Comparison of ENCODE assay signal across 22 mouse cellular contexts in the genomic region with DNA sequence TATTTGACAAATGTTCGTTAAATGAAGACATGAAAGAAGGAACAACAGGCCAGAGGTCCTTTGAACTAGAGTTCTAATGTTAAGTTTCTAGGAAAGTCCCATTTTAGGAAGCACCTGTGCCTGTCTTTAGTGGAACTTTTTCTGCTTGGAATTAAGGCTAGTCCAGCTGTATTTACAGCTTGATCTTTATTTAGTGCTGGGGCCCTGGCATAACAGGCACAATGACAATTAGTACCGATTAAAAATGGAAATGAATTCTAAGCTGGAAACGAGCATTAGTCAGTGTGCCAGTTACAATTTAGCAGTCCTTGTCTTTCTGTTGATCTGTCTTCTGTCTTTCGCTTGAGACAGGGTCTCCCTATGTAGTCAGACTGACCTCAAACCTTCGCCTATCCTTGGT.
"Had no signal": no experiment of that assay in that cellular context is flagged by ENCODE, and none has a peak within 500 bp of the region (broad histone marks: within the 10 kb centered on the region; RNA-seq: fewer than 3 reads in every experiment).

No protein-coding gene starts in this region.

- H3K4me2 ChIP-seq: heart, embryonic 12.5 days; hindbrain, embryonic 12.5 days; hindbrain, embryonic 14.5 days; intestine, embryonic 15.5 days; limb, embryonic 12.5 days; liver, embryonic 11.5 days; liver, embryonic 13.5 days; liver, embryonic 15.5 days had no signal

- DNase-seq: gastrocnemius, adult 2 months; gastrocnemius, postnatal 10 days; gastrocnemius, postnatal 25 days; heart, postnatal 10 days; heart, postnatal 4 days; kidney, adult 8-10 months; liver; liver, embryonic 13.5 days had no signal

- H3K27me3 ChIP-seq: heart, embryonic 12.5 days; hindbrain, embryonic 12.5 days; intestine, embryonic 15.5 days; limb, embryonic 12.5 days; liver, embryonic 13.5 days; liver, embryonic 15.5 days had no signal

- H3K9ac ChIP-seq: heart, embryonic 12.5 days; hindbrain, embryonic 12.5 days; hindbrain, embryonic 14.5 days; intestine, embryonic 15.5 days; limb, embryonic 12.5 days; liver, embryonic 13.5 days; liver, embryonic 15.5 days had no signal

- H3K36me3 ChIP-seq: heart, embryonic 10.5 days; heart, embryonic 12.5 days; hindbrain, embryonic 10.5 days; hindbrain, embryonic 12.5 days; intestine, embryonic 15.5 days; limb, embryonic 10.5 days; limb, embryonic 12.5 days; liver, embryonic 15.5 days had no signal

- ATAC-seq: hindbrain, embryonic 16.5 days; inflammation-experienced regulatory T-cells, adult 6 months; intestine, embryonic 15.5 days; intestine, postnatal 0 days had no signal

- H3K4me3 ChIP-seq: heart, embryonic 10.5 days; heart, embryonic 12.5 days; hindbrain, embryonic 10.5 days; hindbrain, embryonic 12.5 days; intestine, embryonic 15.5 days; limb, embryonic 10.5 days; limb, embryonic 12.5 days; liver, embryonic 13.5 days; liver, embryonic 15.5 days had no signal

- H3K27ac ChIP-seq: heart, adult 2 months; heart, embryonic 10.5 days; hindbrain, embryonic 10.5 days; hindbrain, embryonic 12.5 days; hindbrain, embryonic 14.5 days; intestine, embryonic 15.5 days; limb, embryonic 10.5 days; limb, embryonic 12.5 days; liver, embryonic 13.5 days; liver, embryonic 15.5 days had no signal

- H3K4me1 ChIP-seq: hindbrain, embryonic 10.5 days; hindbrain, embryonic 12.5 days; intestine, embryonic 15.5 days; limb, embryonic 10.5 days; limb, embryonic 12.5 days; liver, embryonic 13.5 days; liver, embryonic 15.5 days had no signal

- H3K9me3 ChIP-seq: heart, embryonic 10.5 days; heart, embryonic 12.5 days; hindbrain, embryonic 10.5 days; hindbrain, embryonic 12.5 days; intestine, embryonic 15.5 days; limb, embryonic 10.5 days; limb, embryonic 12.5 days; liver, embryonic 13.5 days; liver, embryonic 15.5 days had no signal
